Mouse (Mus musculus) ES-Bruce4 (cell line): Measurements from ENCODE around the gene Ulk2. TPM values are rescaled to one million over a fixed set of nuclear protein-coding genes. Genes with fewer than 3 reads are reported as not detected.
"Not testable (repeated sequence)": the region's sequence is repeated elsewhere in the genome, so short reads cannot be mapped to it uniquely, and the experiment has no call there.

Experiments
- H3K27ac ChIP-seq: 2 replicates; pipeline ENCODE4 v1.5.1; 2012; ENCODE audit warnings: low read length, inconsistent platforms; ENCODE audit not compliant: insufficient read depth
- H3K27me3 ChIP-seq: 2 replicates; pipeline ENCODE4 v1.6.1; 2012; ENCODE audit warnings: mild to moderate bottlenecking, low read length, inconsistent platforms; ENCODE audit not compliant: control insufficient read depth, poor library complexity, insufficient read depth, severe bottlenecking
- H3K36me3 ChIP-seq: 2 replicates; pipeline ENCODE4 v1.6.1; 2012; ENCODE audit warnings: inconsistent platforms, mild to moderate bottlenecking, low read length, moderate library complexity; ENCODE audit not compliant: control insufficient read depth, poor library complexity, insufficient read depth, severe bottlenecking
- H3K4me1 ChIP-seq: one replicate; pipeline ENCODE4 v1.8.1; 2011; ENCODE audit warnings: low read length; ENCODE audit not compliant: control insufficient read depth, insufficient read depth
- H3K4me3 ChIP-seq: 2 replicates; pipeline ENCODE4 v1.5.1; 2011; ENCODE audit warnings: low read depth, mild to moderate bottlenecking, low read length
- H3K9ac ChIP-seq: 2 replicates; pipeline ENCODE4 v1.6.1; 2012; ENCODE audit warnings: low read depth, mild to moderate bottlenecking, inconsistent platforms; ENCODE audit not compliant: poor library complexity, severe bottlenecking
- H3K9me3 ChIP-seq: replicated peaks from 2 replicates; pipeline ENCODE4 v1.6.1; 2012; ENCODE audit warnings: mild to moderate bottlenecking, low read length, inconsistent platforms; ENCODE audit not compliant: control insufficient read depth, poor library complexity, insufficient read depth, severe bottlenecking
- CTCF ChIP-seq: IDR thresholded peaks from one replicate; pipeline ENCODE4 v1.8.1; 2011; ENCODE audit warnings: low read depth, low read length
- EP300 ChIP-seq: IDR thresholded peaks from 2 replicates; pipeline ENCODE4 v1.6.1; 2011; ENCODE audit warnings: low read depth, low read length; ENCODE audit not compliant: insufficient read depth
- POLR2A ChIP-seq: IDR thresholded peaks from one replicate; pipeline ENCODE4 v1.8.1; 2011; ENCODE audit warnings: low read length; ENCODE audit not compliant: insufficient read depth
- polyA plus RNA-seq: library from polyadenylated mRNA; stranded (reverse); fragments of >200 nt; gene quantifications from 2 replicates; pipeline ENCODE4 v1.2.4, GENCODE M21; 2011; ENCODE audit warnings: low read depth; ENCODE audit not compliant: missing spikeins, insufficient read depth, insufficient read length

Ulk2 gene
- polyA plus RNA-seq, 1 experiment, result 10.8 TPM

DNA sequence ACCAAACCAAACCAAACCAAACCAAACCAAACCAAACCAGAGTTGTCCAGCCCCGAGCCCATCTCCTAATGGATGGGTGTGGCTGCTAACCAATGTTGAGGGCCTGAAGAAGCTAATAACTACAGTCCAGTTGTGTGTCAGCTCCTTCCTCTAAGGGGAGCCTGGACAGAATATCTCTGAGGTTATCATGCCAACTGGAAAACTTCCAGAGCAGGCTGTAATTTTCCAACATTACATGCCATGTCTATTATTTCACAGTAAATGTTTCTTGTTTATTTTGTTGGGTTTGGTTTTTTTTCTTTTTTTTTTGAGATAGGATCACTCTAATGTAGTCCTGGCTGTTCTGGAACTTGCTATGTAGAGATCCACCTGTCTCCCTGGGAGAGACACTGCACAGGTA is 4.4 kb upstream of the Ulk2 start:
- Histone ChIP-seq H3K9ac (no peak overlapping the region), H3K4me3 (no peak overlapping the region), H3K27me3 (peaks cover 1% of the 10 kb centered on the region), H3K36me3 (no peaks in the 10 kb centered on the region), H3K9me3 (no peaks in the 10 kb centered on the region), H3K27ac (no peak overlapping the region), H3K4me1 (no peaks in the 10 kb centered on the region)
- no peak for TF ChIP-seq POLR2A
- TF ChIP-seq CTCF, result no peak
- no peak for TF ChIP-seq EP300

DNA sequence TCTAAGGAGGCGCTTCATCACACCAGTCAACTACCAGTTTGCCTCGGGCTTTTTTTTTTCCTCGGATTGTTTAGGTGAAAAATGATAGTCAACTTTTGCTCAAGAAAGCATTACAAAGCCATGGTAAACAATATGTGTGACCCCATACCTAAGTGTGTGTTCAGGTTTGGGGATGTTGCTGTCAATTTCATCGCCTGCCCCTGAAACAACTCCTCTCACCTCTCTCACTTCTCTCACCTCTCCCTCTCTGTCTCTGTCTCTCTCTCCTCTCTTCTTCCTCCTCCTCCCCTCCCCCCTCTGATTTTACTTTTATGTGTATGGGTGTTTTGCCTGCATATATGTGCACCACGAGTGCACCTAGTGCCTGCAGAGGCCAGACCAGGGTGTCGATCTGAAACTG is 666 bp upstream of the Ulk2 start:
- Histone ChIP-seq H3K9ac (peak overlapping the region; percentile 73), H3K4me3 (peak overlapping the region; percentile 77), H3K4me1 (no peaks in the 10 kb centered on the region), H3K27ac (no peak overlapping the region), H3K36me3 (no peaks in the 10 kb centered on the region), H3K9me3 (no peaks in the 10 kb centered on the region), H3K27me3 (peaks cover 1% of the 10 kb centered on the region)
- TF ChIP-seq POLR2A (no peak), CTCF (no peak), EP300 (no peak)

DNA sequence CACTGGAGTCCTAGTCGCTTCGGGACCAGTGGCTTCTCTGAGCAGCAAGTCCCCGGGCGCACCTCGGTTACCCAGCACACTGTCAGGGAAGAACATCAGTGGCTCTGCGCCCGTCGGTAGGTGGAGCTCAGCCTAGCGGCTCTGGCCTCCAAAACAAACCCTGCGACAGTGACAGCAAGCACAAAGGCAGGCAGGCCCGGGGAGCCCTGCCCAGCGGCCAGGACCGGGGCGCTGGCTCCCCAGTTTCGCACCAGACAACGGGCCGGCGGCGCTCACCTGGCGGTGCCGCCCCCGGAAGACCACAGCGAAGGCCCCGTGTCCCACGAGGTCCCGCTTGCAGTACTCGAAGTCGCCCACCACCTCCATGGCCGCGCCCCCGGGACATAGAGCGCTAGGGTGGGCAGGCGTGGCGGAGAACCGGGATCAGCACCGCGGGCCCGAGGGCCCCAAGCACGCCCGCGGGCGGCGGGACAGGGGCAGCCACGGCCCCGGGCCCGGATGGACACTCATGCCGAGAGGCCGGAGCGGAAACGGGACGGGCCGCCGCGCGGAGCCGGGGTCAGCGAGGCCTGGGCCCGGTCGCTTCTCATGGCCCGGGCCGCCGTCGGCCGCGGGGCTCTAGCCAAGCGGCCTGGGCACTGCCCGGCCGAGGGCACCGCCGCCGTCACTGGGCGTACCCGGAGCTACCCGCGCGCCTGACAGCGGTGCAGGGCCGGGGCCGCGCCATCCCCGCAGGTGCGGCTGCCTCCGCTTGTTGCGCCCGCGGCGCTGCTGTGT is 474 bp downstream of the Ulk2 start:
- Histone ChIP-seq H3K9me3 (no peaks in the 10 kb centered on the region), H3K4me1 (no peaks in the 10 kb centered on the region), H3K9ac (peak overlapping the region; percentile 73), H3K4me3 (peak overlapping the region; percentile 77), H3K27ac (no peak overlapping the region), H3K27me3 (peaks cover 1% of the 10 kb centered on the region), H3K36me3 (no peaks in the 10 kb centered on the region)
- no peak for TF ChIP-seq EP300
- TF ChIP-seq CTCF, result peak; percentile 37

DNA sequence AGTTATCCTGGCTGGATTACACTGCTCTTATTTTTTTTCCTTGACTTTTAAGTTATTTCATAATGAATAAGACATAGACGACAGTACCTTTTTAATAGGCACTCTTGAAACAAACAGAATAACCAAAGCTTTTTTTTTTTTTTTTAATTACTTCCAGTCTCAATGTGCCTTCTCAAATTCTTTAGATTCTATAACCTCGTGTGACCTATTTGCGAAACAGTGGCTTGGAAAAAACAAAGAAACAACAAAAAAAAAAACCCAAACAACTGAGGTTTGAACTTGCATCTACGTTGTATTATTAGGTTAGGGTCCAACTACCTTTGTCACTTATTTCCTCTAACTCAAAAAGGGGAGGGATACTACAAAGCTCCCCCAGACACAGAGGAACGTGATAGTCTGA is 1.2 kb downstream of the Ulk2 start:
- Histone ChIP-seq H3K4me3 (peak overlapping the region; percentile 77), H3K9ac (peak overlapping the region; percentile 73; the same call in 1 of the 2 replicates), H3K36me3 (no peaks in the 10 kb centered on the region), H3K27me3 (peaks cover 1% of the 10 kb centered on the region), H3K27ac (no peak overlapping the region), H3K4me1 (no peaks in the 10 kb centered on the region), H3K9me3 (no peaks in the 10 kb centered on the region)
- TF ChIP-seq CTCF (no peak), POLR2A (no peak), EP300 (no peak)

DNA sequence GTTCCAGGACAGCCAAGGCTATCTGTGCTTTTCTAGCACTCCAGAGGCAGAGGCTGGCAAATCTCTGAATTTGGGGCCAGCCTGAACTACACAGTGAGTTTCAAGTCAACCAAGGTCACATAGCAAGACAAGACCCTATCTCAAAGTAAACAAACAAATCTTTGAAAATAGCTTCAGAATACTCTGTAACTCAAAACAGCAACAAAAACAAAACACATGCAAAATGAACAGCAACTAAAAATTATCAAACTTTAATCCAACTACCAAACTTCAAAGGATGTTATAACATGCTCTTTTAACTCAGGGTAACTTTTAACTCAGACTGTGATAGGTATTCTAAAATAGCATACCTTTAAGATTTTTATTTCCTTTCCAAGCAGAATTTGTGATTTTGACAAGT is 2.0 kb downstream of the Ulk2 start:
- H3K4me3 ChIP-seq, result no peak overlapping the region
- H3K4me1 ChIP-seq, result no peaks in the 10 kb centered on the region
- no peaks in the 10 kb centered on the region for H3K36me3 ChIP-seq
- TF ChIP-seq CTCF (no peak), EP300 (no peak), POLR2A (no peak)
- H3K9me3 ChIP-seq, result no peaks in the 10 kb centered on the region
- peaks cover 1% of the 10 kb centered on the region; the same call in 1 of the 2 replicates for H3K27me3 ChIP-seq
- no peak overlapping the region for H3K27ac ChIP-seq
- no peak overlapping the region for H3K9ac ChIP-seq

DNA sequence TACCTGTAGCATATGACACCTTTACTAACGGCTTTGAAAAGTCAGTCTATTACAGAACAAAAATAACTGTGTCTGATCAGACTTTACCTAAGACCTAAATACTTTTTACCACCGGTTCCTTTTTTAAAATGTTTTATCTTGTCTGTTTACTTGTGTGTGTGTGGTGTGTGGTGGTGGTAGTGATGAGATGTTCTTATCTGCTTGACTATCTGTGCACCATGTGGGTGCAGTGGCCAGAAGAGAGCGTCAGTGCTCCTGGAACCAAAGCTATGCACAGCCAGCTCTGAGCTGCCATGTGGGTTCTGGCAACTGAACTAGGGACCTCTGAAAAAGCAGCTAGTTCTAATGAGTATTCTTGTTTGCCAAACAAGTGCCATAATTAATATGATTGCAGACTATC is 3.7 kb downstream of the Ulk2 start:
- TF ChIP-seq POLR2A (no peak), EP300 (no peak), CTCF (no peak)
- Histone ChIP-seq H3K4me1 (no peaks in the 10 kb centered on the region), H3K27ac (no peak overlapping the region), H3K9me3 (no peaks in the 10 kb centered on the region), H3K27me3 (peaks cover 1% of the 10 kb centered on the region; the same call in 1 of the 2 replicates), H3K4me3 (no peak overlapping the region), H3K9ac (no peak overlapping the region), H3K36me3 (no peaks in the 10 kb centered on the region)

DNA sequence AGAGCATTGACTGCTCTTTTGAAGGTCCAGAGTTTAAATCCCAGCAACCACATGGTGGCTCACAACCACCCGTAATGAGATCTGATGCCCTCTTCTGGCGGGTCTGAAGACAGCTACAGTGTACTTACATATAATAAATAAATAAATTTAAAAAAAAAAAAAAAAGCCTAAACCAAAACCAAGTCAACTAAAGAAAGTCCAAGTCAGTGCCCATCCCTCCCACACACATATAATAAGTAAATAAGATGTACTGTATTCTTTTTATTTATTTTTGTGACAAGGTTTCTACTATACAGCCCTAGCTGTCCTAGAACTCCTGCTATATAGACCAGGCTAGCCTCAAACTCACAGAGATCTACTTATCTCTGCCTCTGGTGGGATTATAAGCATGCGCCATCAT is 14.2 kb downstream of the Ulk2 start:
- not testable (repeated sequence) for H3K27ac ChIP-seq, H3K4me3 ChIP-seq, H3K36me3 ChIP-seq, H3K9me3 ChIP-seq, H3K9ac ChIP-seq, H3K27me3 ChIP-seq, H3K4me1 ChIP-seq
